In the genomic region with DNA sequence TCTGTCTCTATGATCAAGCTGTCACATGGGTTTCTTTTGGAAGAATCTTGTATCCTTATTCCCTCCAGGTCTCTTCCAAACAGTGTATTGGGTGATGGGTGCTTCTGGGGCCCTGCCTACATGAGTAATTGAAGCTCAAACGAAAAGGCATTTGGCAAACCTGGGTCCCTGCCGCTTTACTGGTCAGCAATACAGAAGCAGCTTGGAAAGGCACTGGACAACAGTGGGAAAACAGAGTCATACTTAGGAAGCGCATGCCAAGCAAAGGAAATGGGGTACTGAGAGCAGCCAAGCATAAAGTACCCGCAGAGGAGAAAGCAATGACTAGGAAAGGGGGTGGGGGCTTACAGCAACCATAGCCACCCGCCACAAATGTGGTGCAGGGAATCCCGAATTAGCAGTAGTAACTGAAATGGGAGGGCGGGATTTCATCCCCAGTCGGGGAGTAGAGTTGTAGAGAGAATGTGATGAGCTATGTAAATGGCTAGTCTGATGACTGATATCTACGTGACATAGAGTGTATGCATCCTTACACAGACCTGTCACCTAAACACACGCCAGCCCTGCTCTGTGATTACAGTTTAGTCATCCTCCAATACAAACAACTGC, we compare ENCODE assay signal across 20 mouse cellular contexts. TPM values are rescaled to one million over a fixed set of nuclear protein-coding genes. Genes with fewer than 3 reads are reported as not detected.
DNase-seq lines count a peak whose midpoint lies in the region; ATAC-seq and TF ChIP-seq lines count a peak whose summit lies in the region.
"Had no signal": no experiment of that assay in that cellular context is flagged by ENCODE, and none has a peak within 500 bp of the region (broad histone marks: within the 10 kb centered on the region; RNA-seq: fewer than 3 reads in every experiment).

No protein-coding gene starts in this region.

- H3K4me3 ChIP-seq in hindbrain, embryonic 12.5 days: no peak overlapping the region
- no peak overlapping the region for H3K4me3 ChIP-seq in hindbrain, postnatal 0 days (ENCODE audit: low read length)
- H3K4me3 ChIP-seq in neural tube, embryonic 12.5 days: peak overlapping the region; percentile 4; the same call in 1 of the 2 replicates
- H3K4me3 ChIP-seq: heart, embryonic 12.5 days; intestine, embryonic 15.5 days; limb, embryonic 12.5 days had no signal

- no peaks in the 10 kb centered on the region for H3K27me3 ChIP-seq in hindbrain, embryonic 12.5 days
- no peaks in the 10 kb centered on the region for H3K27me3 ChIP-seq in hindbrain, postnatal 0 days (ENCODE audit: insufficient read depth, low read length)
- H3K27me3 ChIP-seq in neural tube, embryonic 12.5 days (replicated peaks): no peaks in the 10 kb centered on the region
- H3K27me3 ChIP-seq: heart, embryonic 12.5 days; intestine, embryonic 15.5 days; limb, embryonic 12.5 days had no signal

- no peak for TF ChIP-seq CTCF in hindbrain, postnatal 0 days (IDR thresholded peaks at IDR 0.05; ENCODE audit: low read depth)

- H3K4me2 ChIP-seq in hindbrain, embryonic 12.5 days (replicated peaks): peak overlapping the region; percentile 76
- no peak overlapping the region for H3K4me2 ChIP-seq in hindbrain, postnatal 0 days (ENCODE audit: low read depth, low read length)
- H3K4me2 ChIP-seq in neural tube, embryonic 12.5 days (replicated peaks): peak overlapping the region; percentile 64
- H3K4me2 ChIP-seq: heart, embryonic 12.5 days; intestine, embryonic 15.5 days; limb, embryonic 12.5 days had no signal

- H3K36me3 ChIP-seq in hindbrain, embryonic 12.5 days: peaks cover 59% of the 10 kb centered on the region
- H3K36me3 ChIP-seq in hindbrain, postnatal 0 days (ENCODE audit: insufficient read depth, low read length): peaks cover 15% of the 10 kb centered on the region; the same call in 1 of the 2 replicates
- H3K36me3 ChIP-seq in neural tube, embryonic 12.5 days: peaks cover 60% of the 10 kb centered on the region
- H3K36me3 ChIP-seq: intestine, embryonic 15.5 days had no signal

- H3K4me1 ChIP-seq in hindbrain, embryonic 12.5 days: peaks cover 35% of the 10 kb centered on the region
- peaks cover 31% of the 10 kb centered on the region for H3K4me1 ChIP-seq in hindbrain, postnatal 0 days (ENCODE audit: insufficient read depth, low read length)
- peaks cover 38% of the 10 kb centered on the region for H3K4me1 ChIP-seq in neural tube, embryonic 12.5 days

- H3K9ac ChIP-seq in hindbrain, embryonic 12.5 days: no peak overlapping the region
- H3K9ac ChIP-seq in hindbrain, postnatal 0 days (replicated peaks; ENCODE audit: low read length): no peak overlapping the region
- no peak overlapping the region; the same call in 1 of the 2 replicates for H3K9ac ChIP-seq in neural tube, embryonic 12.5 days
- H3K9ac ChIP-seq: heart, embryonic 12.5 days; intestine, embryonic 15.5 days; limb, embryonic 12.5 days; liver, embryonic 14.5 days had no signal

- DNase-seq in hindbrain, postnatal 0 days (ENCODE audit: low spot score): no peak
- no peak for DNase-seq in neural tube, embryonic 10.5 days (ENCODE audit: extremely low spot score, low spot score)
- peak; percentile 63 to 64 for DNase-seq in cerebellum, postnatal 25 days
- DNase-seq in spleen, postnatal 14 days (ENCODE audit: low spot score in 2 of 2): no peak
- no peak for DNase-seq in kidney, adult 18-20 months
- DNase-seq: adrenal gland, postnatal 10 days; B cell, adult 2 months; gastrocnemius, postnatal 36 days; retina, postnatal 1 day; thymus, adult 18-20 months had no signal

- H3K9me3 ChIP-seq in hindbrain, embryonic 12.5 days (replicated peaks): no peaks in the 10 kb centered on the region
- H3K9me3 ChIP-seq in hindbrain, postnatal 0 days (ENCODE audit: low read length): no peaks in the 10 kb centered on the region
- no peaks in the 10 kb centered on the region for H3K9me3 ChIP-seq in neural tube, embryonic 12.5 days
- H3K9me3 ChIP-seq: heart, embryonic 12.5 days; intestine, embryonic 15.5 days; limb, embryonic 12.5 days had no signal

- ATAC-seq in hindbrain, embryonic 12.5 days (ENCODE audit: low FRiP score): no peak
- no peak for ATAC-seq in hindbrain, postnatal 0 days
- ATAC-seq in neural tube, embryonic 12.5 days (ENCODE audit: low FRiP score, low read depth): no peak
- ATAC-seq: intestine, embryonic 15.5 days had no signal

- 85% methylated on average over 10 of the region's 10 CpGs for WGBS in hindbrain, embryonic 12.5 days
- 83% methylated on average over 10 of the region's 10 CpGs for WGBS in hindbrain, postnatal 0 days
- WGBS in neural tube, embryonic 12.5 days: 90% methylated on average over 10 of the region's 10 CpGs

- H3K27ac ChIP-seq in hindbrain, embryonic 12.5 days: no peak overlapping the region
- no peak overlapping the region for H3K27ac ChIP-seq in hindbrain, postnatal 0 days
- H3K27ac ChIP-seq in neural tube, embryonic 12.5 days: no peak overlapping the region
- H3K27ac ChIP-seq: intestine, embryonic 15.5 days; kidney, postnatal 0 days; limb, embryonic 12.5 days; liver, embryonic 14.5 days had no signal

RNA-seq across cellular contexts. Expression of gene Tagln3, which starts 4.3 kb away (rescaled TPM):
- polyA plus RNA-seq in hindbrain, embryonic 12.5 days (2016; fragmentation: Nextera tagmentation; extraction: Ambion mirVana): 410 and 414 TPM in 2 replicates
- total RNA-seq in hindbrain, postnatal 0 days (2014; rRNA removed): 190 and 198 TPM in 2 replicates
- 302 and 317 TPM in 2 replicates for polyA plus RNA-seq in hindbrain, postnatal 0 days (2015; fragmentation: Nextera tagmentation; extraction: Ambion mirVana)
- 584 and 621 TPM in 2 replicates for polyA plus RNA-seq in neural tube, embryonic 12.5 days (2016; fragmentation: Nextera tagmentation; extraction: Ambion mirVana)

RNA-seq across cellular contexts. Expression of gene Abhd10, which starts 22.6 kb away (rescaled TPM):
- polyA plus RNA-seq in hindbrain, embryonic 12.5 days (2016; fragmentation: Nextera tagmentation; extraction: Ambion mirVana): 41.8 and 42.8 TPM in 2 replicates
- total RNA-seq in hindbrain, postnatal 0 days (2014; rRNA removed): 19.0 and 21.7 TPM in 2 replicates
- 34.4 and 36.2 TPM in 2 replicates for polyA plus RNA-seq in hindbrain, postnatal 0 days (2015; fragmentation: Nextera tagmentation; extraction: Ambion mirVana)
- polyA plus RNA-seq in neural tube, embryonic 12.5 days (2016; fragmentation: Nextera tagmentation; extraction: Ambion mirVana): 47.0 and 47.4 TPM in 2 replicates

RNA-seq across cellular contexts. Expression of gene Tmprss7, which starts 26.7 kb away (rescaled TPM):
- polyA plus RNA-seq in hindbrain, embryonic 12.5 days (2016; fragmentation: Nextera tagmentation; extraction: Ambion mirVana): 0.23 and 0.31 TPM in 2 replicates
- total RNA-seq in hindbrain, postnatal 0 days (2014; rRNA removed): 0.58 and 0.73 TPM in 2 replicates
- polyA plus RNA-seq in hindbrain, postnatal 0 days (2015; fragmentation: Nextera tagmentation; extraction: Ambion mirVana): 0.55 and 0.59 TPM in 2 replicates
- polyA plus RNA-seq in neural tube, embryonic 12.5 days (2016; fragmentation: Nextera tagmentation; extraction: Ambion mirVana): 0.66 and 0.77 TPM in 2 replicates
- total RNA-seq: gastrocnemius, postnatal 36 days; heart, postnatal 25 days had no signal
- polyA plus RNA-seq: embryonic facial prominence, embryonic 14.5 days; heart, embryonic 12.5 days; lung, embryonic 16.5 days had no signal

Comparison
In these comparisons a context has a peak if more than half of its experiments do, and no peak if none do; other contexts are left out.
1. DNase-seq: peak in cerebellum, postnatal 25 days (2 of 2); none in hindbrain, postnatal 0 days (single experiment), neural tube, embryonic 10.5 days (single experiment), spleen, postnatal 14 days (0 of 2) and kidney, adult 18-20 months (single experiment).